Mouse (Mus musculus) layer of hippocampus, adult 11-12 months (tissue): Measurements from ENCODE around the gene Doxl2.

Experiments
- DNase-seq: peaks from one replicate; pipeline ENCODE4 v3.0.0; 2022; ENCODE audit warnings: low spot score

The Doxl2 gene

DNA sequence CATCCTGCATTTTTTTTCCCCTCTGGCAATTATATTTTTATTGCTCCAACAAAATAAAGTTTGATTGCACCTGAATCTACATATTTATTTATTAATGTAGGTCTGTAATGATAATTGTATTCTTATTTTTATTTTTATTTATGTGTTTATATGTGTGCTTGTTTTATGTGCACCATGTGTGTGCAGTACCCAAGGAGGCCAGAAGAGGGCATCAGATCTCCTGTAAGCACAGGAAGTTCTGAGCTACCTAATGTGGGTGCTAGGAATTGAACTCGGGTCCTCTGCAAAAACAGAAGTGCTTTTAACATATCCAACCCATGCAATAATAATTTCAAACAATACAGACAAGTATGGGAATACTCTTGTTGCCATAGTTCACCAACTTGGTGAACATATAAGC is 34.9 kb downstream of the Doxl2 start:
- DNase-seq = no peak

DNA sequence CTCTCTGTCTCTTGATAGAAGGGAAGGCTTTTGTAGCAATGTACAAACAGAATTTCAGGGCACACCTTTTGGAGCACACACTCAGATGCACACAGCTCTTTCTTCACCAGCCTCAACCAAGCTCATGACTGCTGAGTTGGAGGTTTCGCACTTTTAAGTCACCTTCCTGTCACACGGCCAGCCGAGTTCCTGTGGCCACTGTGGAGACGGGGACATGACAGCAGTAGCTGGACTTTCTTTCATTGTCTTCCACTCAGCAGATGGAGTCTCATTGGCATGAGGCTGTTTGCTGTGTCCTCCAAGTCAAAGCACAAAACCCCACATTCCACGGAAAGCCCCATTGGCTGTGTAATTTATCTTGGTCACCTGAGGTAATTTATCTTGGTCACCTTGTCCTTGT is 36.4 kb downstream of the Doxl2 start:
- no peak for DNase-seq

DNA sequence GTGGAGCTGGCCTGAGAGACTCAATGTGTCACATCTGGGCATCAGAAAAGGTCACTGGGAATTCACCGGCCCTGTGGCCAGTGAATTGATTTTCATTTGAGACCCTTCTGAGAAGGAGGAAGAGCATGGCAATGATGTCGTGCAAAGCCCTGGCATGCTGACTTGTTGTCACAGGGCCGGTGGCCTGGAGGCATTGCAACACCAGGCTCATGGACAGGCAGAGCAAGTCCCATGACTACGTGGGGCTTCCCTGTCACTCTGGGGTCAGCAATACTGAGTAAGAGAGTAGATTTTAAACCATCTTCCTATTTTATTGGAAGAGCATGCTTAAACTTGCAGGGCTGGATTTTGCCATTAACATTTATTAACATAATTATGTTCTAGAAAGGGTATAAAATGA is 38.3 kb downstream of the Doxl2 start:
- no peak for DNase-seq

DNA sequence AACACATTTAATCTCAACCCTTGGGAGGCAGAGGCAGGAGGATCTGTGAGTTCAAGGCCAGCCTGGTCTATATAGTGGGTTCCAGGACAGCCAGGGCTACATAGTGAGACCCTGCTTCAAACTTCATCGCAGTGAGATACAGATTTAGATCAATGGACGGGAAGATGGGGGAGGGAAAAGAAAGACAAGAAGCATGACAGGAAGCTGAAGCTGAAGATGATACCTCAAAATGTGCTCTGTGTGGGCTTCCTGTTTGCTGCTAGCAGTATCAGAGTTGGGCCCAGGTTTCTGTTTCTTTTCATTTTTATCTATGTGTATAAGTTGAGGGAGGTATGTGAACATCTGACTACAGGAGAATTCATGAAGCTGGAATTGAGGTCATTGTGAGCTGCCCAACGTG is 38.7 kb downstream of the Doxl2 start:
- DNase-seq = no peak

DNA sequence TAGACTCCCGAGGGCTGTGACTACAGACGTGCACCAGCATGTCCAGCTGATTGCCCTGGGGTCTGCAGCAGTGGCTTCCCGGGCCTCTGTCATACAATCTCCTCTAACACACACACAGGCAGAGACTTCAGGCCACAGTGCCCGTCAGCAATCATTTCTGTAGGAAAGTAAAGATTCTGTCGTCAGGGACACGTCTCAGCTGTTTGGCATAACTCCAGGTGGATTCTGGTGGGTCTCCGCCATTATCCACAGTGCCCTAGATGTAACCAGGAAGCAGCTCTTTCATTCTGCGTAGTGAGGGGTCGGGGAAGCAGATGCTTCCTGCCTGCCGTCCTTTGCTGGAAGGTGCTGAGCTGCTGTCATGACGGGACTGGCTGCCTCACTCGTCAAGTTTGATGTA is 42.4 kb downstream of the Doxl2 start:
- no peak for DNase-seq

DNA sequence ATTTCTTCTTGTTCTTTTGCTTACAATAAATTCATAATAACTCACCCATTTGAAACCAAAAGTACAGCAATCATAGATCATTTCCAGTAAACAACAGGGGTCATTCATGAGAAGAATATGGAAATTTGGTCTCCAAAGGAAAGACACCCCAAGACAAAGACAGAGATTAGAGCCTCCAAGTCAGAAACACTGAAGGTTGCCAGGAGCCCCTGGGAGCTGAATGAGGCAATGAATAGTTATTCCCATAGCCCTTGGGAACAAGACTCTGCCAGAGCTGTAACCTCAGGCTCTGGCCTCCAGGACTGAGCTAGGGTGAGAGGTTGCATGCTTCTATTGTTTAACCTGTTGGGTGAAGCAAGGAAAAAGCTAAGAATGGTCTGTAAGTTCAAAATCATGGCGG is 44.6 kb downstream of the Doxl2 start:
- DNase-seq = no peak

DNA sequence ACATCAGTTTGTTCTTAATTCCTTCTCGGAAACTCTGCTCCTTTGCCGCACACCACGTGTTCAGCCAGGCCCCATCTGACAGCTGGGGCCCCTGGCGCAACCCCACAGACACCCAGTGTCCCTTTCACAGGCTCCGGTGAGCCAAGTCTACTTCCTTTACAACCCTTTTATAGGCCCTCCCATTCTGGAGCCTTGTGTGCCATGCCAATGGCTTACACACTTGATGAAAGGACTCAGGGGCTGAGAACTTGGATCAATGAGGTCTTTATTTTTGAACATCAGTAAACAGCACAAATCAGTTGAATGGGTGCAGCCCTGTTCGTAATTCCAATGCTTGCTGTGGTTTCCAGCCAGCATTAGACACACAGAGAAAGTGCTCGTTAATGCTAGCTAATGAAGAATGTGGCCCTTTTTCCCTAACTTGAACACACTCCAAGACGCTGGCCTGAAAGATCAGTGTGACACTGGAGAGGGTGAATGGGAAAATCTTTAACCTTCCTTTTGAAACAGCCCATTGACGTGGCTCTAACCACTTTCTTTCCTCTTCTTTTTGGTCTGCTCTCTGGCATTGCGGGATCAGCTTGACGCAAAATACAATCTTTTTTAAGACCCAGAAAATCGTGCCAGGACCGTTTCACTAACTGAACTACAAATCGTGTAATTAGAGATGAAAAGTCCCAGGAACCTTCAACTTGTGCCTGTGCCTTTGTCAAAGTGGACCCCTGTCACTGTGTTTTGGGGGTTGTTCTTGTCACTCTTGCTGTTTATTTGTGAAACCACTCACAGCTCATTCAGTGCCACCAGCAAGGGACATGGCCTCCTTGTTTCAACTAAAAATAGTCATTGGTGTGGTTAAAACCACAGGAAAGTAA is 46.6 kb downstream of the Doxl2 start:
- DNase-seq = peak; percentile 65

DNA sequence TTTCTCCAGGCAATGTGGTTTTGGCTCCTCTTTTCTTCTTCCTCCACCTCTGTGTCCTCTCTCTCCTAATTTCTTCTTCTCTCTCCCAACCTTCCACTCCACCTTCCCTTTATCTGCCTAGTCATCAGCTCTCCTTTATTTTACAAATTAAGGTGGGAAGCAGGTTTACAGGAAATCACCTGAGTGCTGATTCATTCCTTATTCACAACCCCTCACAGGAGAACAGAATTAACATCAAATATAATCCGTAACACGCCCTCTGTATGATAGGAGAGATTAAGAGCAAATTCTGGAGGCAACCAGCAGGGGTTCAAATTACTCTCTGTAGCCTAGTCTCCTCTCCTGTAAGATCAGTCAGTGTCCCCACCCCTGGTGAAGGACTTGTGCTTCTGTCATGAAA is 47.6 kb downstream of the Doxl2 start:
- DNase-seq = no peak

DNA sequence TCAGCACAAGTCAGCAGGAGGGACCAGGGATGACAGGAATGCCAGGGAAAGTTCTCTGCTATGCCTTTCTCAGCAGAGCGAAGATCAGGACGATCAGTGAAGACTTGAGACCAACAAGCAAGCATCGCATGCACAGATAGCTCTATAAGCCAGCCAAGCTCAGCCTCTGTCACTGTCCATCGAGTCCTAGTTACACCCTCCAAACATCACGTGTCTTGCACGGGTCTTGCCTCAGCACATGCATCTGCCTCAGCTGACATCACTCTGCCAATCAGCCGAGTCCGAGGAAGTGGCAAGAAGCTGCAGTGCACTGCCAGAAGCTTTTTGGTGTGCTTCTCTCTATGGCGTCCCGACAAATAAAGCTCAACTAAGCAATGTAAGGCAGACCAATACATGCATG is 48.6 kb downstream of the Doxl2 start:
- no peak for DNase-seq

DNA sequence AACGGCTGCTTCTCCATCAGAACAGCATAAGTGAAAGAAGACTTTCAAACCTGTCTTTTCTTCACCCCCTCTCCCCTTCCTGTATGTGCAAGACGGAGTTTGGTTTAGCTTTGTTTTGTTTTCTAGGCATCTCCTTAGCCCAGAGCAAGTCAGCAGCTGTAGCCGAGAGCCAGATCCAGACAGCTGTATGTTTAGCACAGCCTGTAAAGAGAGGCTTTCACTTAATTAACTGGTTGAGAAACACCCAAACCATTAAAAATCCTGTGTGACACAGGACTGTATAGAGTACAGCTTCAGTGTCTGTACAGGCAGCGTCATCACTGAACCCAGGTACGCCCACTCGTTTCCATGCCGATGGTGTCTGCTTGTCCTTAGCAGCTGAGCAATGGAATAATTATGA is 50.5 kb downstream of the Doxl2 start:
- no peak for DNase-seq

DNA sequence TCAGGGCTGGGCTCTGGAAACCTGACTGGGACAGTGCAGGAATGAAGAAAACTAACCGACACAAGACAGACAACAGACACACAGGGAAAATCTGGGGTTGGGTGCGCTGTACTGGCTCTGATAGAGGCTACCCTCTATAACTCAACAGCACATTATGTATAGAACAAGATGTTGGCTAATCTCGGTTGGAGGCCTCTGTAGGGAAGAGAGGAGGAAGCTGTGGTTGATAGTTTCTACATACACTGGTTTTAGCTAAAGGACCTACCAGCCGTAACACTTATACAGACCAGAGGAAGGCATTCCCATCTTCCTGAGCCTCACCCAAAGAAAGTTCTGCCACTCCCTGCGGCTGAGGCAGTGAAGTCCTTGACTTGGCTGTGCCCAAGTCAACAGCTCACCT is 51.7 kb downstream of the Doxl2 start:
- no peak for DNase-seq

DNA sequence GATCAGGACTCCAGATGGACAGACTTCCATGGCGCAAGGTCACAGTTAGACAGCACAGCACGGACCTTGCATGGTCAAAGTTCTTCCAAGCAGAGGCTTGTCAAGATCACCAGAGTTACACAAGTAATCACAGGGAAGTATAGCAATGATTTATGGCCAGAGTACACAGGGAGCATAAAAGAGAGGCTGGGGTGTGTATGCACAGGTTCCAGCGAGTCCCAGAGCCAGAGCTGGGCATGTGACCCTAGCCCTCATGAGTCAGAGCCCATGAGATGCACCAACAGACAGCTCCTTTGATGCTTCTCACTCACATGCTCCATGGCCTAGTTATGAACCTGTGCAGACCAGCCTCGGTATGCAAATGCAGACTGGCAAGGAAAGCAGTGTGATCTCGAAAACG is 53.3 kb downstream of the Doxl2 start:
- no peak for DNase-seq
